ENCODE assay signal across 10 mouse cellular contexts in genomic region chr13:69543595-69543994, GRCm38 (mm10). TPM values are rescaled to one million over a fixed set of nuclear protein-coding genes. Genes with fewer than 3 reads are reported as not detected.
A peak's percentile ranks its signal among the peaks of the same experiment; 100 is the strongest.
DNase-seq lines count a peak whose midpoint lies in the region; ATAC-seq and TF ChIP-seq lines count a peak whose summit lies in the region.
"Had no signal": no experiment of that assay in that cellular context is flagged by ENCODE, and none has a peak within 500 bp of the region (broad histone marks: within the 10 kb centered on the region; RNA-seq: fewer than 3 reads in every experiment).

No protein-coding gene starts in this region.

- H3K4me1 ChIP-seq in kidney, postnatal 0 days (replicated peaks; ENCODE audit: insufficient read depth, low read length), result peaks cover 20% of the 10 kb centered on the region
- H3K4me1 ChIP-seq in heart, embryonic 16.5 days (ENCODE audit: control insufficient read depth, insufficient read depth, low read length), result peaks cover 49% of the 10 kb centered on the region
- H3K4me1 ChIP-seq in limb, embryonic 10.5 days, result peaks cover 37% of the 10 kb centered on the region
- H3K4me1 ChIP-seq in neural tube, embryonic 12.5 days, result peaks cover 21% of the 10 kb centered on the region

- no peaks in the 10 kb centered on the region for H3K36me3 ChIP-seq in kidney, postnatal 0 days (ENCODE audit: insufficient read depth, low read length)
- H3K36me3 ChIP-seq in heart, embryonic 16.5 days (ENCODE audit: control insufficient read depth, insufficient read depth), result no peaks in the 10 kb centered on the region
- H3K36me3 ChIP-seq in limb, embryonic 10.5 days, result no peaks in the 10 kb centered on the region
- no peaks in the 10 kb centered on the region for H3K36me3 ChIP-seq in neural tube, embryonic 12.5 days

- no peaks in the 10 kb centered on the region for H3K9me3 ChIP-seq in kidney, postnatal 0 days (replicated peaks; ENCODE audit: low read length)
- no peaks in the 10 kb centered on the region for H3K9me3 ChIP-seq in heart, embryonic 16.5 days (replicated peaks; ENCODE audit: control insufficient read depth, low read length)
- no peaks in the 10 kb centered on the region for H3K9me3 ChIP-seq in limb, embryonic 10.5 days (replicated peaks)
- H3K9me3 ChIP-seq in neural tube, embryonic 12.5 days, result no peaks in the 10 kb centered on the region
- H3K9me3 ChIP-seq: megakaryocyte, embryonic 14.5 days had no signal

- ATAC-seq in kidney, postnatal 0 days (replicated peaks; ENCODE audit: low FRiP score, low read depth), result no peak; the same call in 1 of the 2 replicates
- ATAC-seq in heart, embryonic 16.5 days (replicated peaks; ENCODE audit: extremely low read depth, insufficient read depth, low FRiP score), result 0 out of 2 replicates have a peak, but pooled peaks have one; percentile 20
- ATAC-seq in neural tube, embryonic 12.5 days (ENCODE audit: low FRiP score, low read depth), result peak; percentile 25; the same call in 1 of the 2 replicates

- H3K27me3 ChIP-seq in kidney, postnatal 0 days (ENCODE audit: insufficient read depth, low read length), result no peaks in the 10 kb centered on the region
- no peaks in the 10 kb centered on the region for H3K27me3 ChIP-seq in heart, embryonic 16.5 days (ENCODE audit: control insufficient read depth, insufficient read depth, low read length)
- H3K27me3 ChIP-seq in limb, embryonic 10.5 days (ENCODE audit: low read depth, poor library complexity, severe bottlenecking), result 0 out of 2 replicates have a peak, but pooled peaks cover 7% of the 10 kb centered on the region
- no peaks in the 10 kb centered on the region for H3K27me3 ChIP-seq in neural tube, embryonic 12.5 days (replicated peaks)

- H3K27ac ChIP-seq in kidney, postnatal 0 days, result no peak overlapping the region
- peak overlapping the region; percentile 80 for H3K27ac ChIP-seq in heart, embryonic 16.5 days (ENCODE audit: low read length)
- H3K27ac ChIP-seq in limb, embryonic 10.5 days, result no peak overlapping the region
- no peak overlapping the region for H3K27ac ChIP-seq in neural tube, embryonic 12.5 days

- DNase-seq in kidney, postnatal 0 days (ENCODE audit: low spot score), result no peak
- no peak for DNase-seq in kidney, postnatal 4 days
- no peak for DNase-seq in limb, embryonic 10.5 days (ENCODE audit: low spot score)
- no peak for DNase-seq in cerebellum, postnatal 25 days
- no peak for DNase-seq in cerebellum, adult 9-10 months
- DNase-seq in layer of hippocampus, postnatal 25 days (ENCODE audit: extremely low spot score in 1 of 2, low spot score in 1 of 2), result no peak
- DNase-seq: kidney, postnatal 36 days had no signal

- 44% methylated on average over 12 of the region's 12 CpGs for WGBS in kidney, postnatal 0 days
- WGBS in heart, embryonic 16.5 days, result 32% methylated on average over 12 of the region's 12 CpGs
- WGBS in limb, embryonic 10.5 days, result 51% methylated on average over 12 of the region's 12 CpGs
- 45% methylated on average over 12 of the region's 12 CpGs for WGBS in neural tube, embryonic 12.5 days

- H3K4me2 ChIP-seq in kidney, postnatal 0 days (ENCODE audit: low read length), result peak overlapping the region; percentile 37
- H3K4me2 ChIP-seq in heart, embryonic 16.5 days (ENCODE audit: low read depth, low read length), result peak overlapping the region; percentile 60
- peak overlapping the region; percentile 38 for H3K4me2 ChIP-seq in neural tube, embryonic 12.5 days (replicated peaks)

- no peak overlapping the region for H3K9ac ChIP-seq in kidney, postnatal 0 days (ENCODE audit: low read depth, low read length)
- peak overlapping the region; percentile 57 for H3K9ac ChIP-seq in heart, embryonic 16.5 days (ENCODE audit: low read length)
- 0 out of 2 replicates have a peak overlapping the region, but pooled peaks have one; percentile 13 for H3K9ac ChIP-seq in neural tube, embryonic 12.5 days

- no peak for TF ChIP-seq CTCF in kidney, postnatal 0 days (IDR thresholded peaks at IDR 0.05; ENCODE audit: low read depth)

- no peak overlapping the region for H3K4me3 ChIP-seq in kidney, postnatal 0 days (replicated peaks; ENCODE audit: low read depth, low read length)
- H3K4me3 ChIP-seq in heart, embryonic 16.5 days (ENCODE audit: low read length), result peak overlapping the region; percentile 29
- H3K4me3 ChIP-seq in limb, embryonic 10.5 days, result peak overlapping the region; percentile 27
- no peak overlapping the region for H3K4me3 ChIP-seq in neural tube, embryonic 12.5 days
- H3K4me3 ChIP-seq: megakaryocyte, embryonic 14.5 days had no signal

RNA-seq across cellular contexts. Expression of gene Tent4a, which starts 9.2 kb away (rescaled TPM):
- polyA plus RNA-seq in kidney, postnatal 0 days (2015; fragmentation: Nextera tagmentation; extraction: Ambion mirVana), result 4.7 and 5.0 TPM in 2 replicates
- 3.3 and 3.5 TPM in 2 replicates for polyA plus RNA-seq in heart, embryonic 16.5 days (2015; fragmentation: Nextera tagmentation; extraction: Ambion mirVana)
- polyA plus RNA-seq in limb, embryonic 10.5 days (2016; fragmentation: Nextera tagmentation; extraction: Ambion mirVana), result 6.0 TPM in 2 replicates
- polyA plus RNA-seq in neural tube, embryonic 12.5 days (2016; fragmentation: Nextera tagmentation; extraction: Ambion mirVana), result 7.4 and 8.2 TPM in 2 replicates
- total RNA-seq in layer of hippocampus, postnatal 25 days (2021), result 10 to 100 TPM; 42.3 to 43.9 TPM

RNA-seq across cellular contexts. Expression of gene Nsun2, which starts 10.0 kb away (rescaled TPM):
- polyA plus RNA-seq in kidney, postnatal 0 days (2015; fragmentation: Nextera tagmentation; extraction: Ambion mirVana), result 82.0 and 86.6 TPM in 2 replicates
- 66.1 and 78.0 TPM in 2 replicates for polyA plus RNA-seq in heart, embryonic 16.5 days (2015; fragmentation: Nextera tagmentation; extraction: Ambion mirVana)
- polyA plus RNA-seq in limb, embryonic 10.5 days (2016; fragmentation: Nextera tagmentation; extraction: Ambion mirVana), result 172 and 198 TPM in 2 replicates
- 99.4 and 106 TPM in 2 replicates for polyA plus RNA-seq in neural tube, embryonic 12.5 days (2016; fragmentation: Nextera tagmentation; extraction: Ambion mirVana)
- total RNA-seq in layer of hippocampus, postnatal 25 days (2021), result 10 to 100 TPM; 80.5 to 85.3 TPM

Comparison
In these comparisons a context has a peak if more than half of its experiments do, and no peak if none do; other contexts are left out.
1. H3K4me3 ChIP-seq: peak in heart, embryonic 16.5 days (single experiment) and limb, embryonic 10.5 days (single experiment); none in kidney, postnatal 0 days (single experiment) and neural tube, embryonic 12.5 days (single experiment).
2. Peak in every context shown above with its lines, with median percentiles within 50 percentile points of each other: H3K4me2 ChIP-seq.